Mouse (Mus musculus) midbrain, embryonic 16.5 days (tissue): ENCODE measurements at regions not wholly inside any gene's neighbourhood (a gene's known extent, or its start where the extent isn't known, plus 50 kb on each side); places are given as distances from the start of the nearest gene placed in this dataset.

Experiments used
- ATAC-seq: fragments of 200-750 bp; cut with Nextera tagmentation; 2 replicates; pipeline ENCODE4 v1.8.0; 2017; ENCODE audit warnings: moderate TSS enrichment
- H3K27ac ChIP-seq: fragments of 300-500 bp; sonication (generic); 2 replicates; pipeline ENCODE4 v1.5.1; 2014; ENCODE audit warnings: mild to moderate bottlenecking, low read length, mixed read lengths
- H3K27me3 ChIP-seq: fragments of 300-500 bp; sonication (generic); 2 replicates; pipeline ENCODE4 v1.6.1; 2014; ENCODE audit warnings: low read depth, low read length, mixed read lengths; ENCODE audit not compliant: control insufficient read depth, insufficient read depth
- H3K36me3 ChIP-seq: fragments of 300-500 bp; sonication (generic); 2 replicates; pipeline ENCODE4 v1.6.1; 2014; ENCODE audit warnings: mild to moderate bottlenecking, low read length, moderate library complexity, mixed read lengths; ENCODE audit not compliant: control insufficient read depth, insufficient read depth
- H3K4me1 ChIP-seq: fragments of 300-500 bp; sonication (generic); 2 replicates; pipeline ENCODE4 v1.6.1; 2014; ENCODE audit warnings: mild to moderate bottlenecking, low read length, mixed read lengths; ENCODE audit not compliant: control insufficient read depth, insufficient read depth
- H3K4me2 ChIP-seq: fragments of 300-500 bp; sonication (generic); 2 replicates; pipeline ENCODE4 v1.6.1; 2014; ENCODE audit warnings: mild to moderate bottlenecking, low read length, mixed read lengths
- H3K4me3 ChIP-seq: fragments of 300-500 bp; sonication (generic); 2 replicates; pipeline ENCODE4 v1.5.1; 2014; ENCODE audit warnings: low read depth, mild to moderate bottlenecking, low read length, moderate library complexity, mixed read lengths
- H3K9ac ChIP-seq: fragments of 300-500 bp; sonication (generic); 2 replicates; pipeline ENCODE4 v1.6.1; 2014; ENCODE audit warnings: low read depth, low read length, mixed read lengths
- H3K9me3 ChIP-seq: fragments of 300-500 bp; sonication (generic); replicated peaks from 2 replicates; pipeline ENCODE4 v1.6.1; 2014; ENCODE audit warnings: mild to moderate bottlenecking, low read length, mixed read lengths; ENCODE audit not compliant: control insufficient read depth, poor library complexity, severe bottlenecking
- WGBS: fragments of 180-500 bp; shearing (Covaris S2); extraction: QIAGEN DNeasy Blood & Tissue Kit; methylation state at CpG from one replicate; pipeline ENCODE4 v1.1.7; 2014; 5-methylcytosine and 5-hydroxymethylcytosine counted together

DNA sequence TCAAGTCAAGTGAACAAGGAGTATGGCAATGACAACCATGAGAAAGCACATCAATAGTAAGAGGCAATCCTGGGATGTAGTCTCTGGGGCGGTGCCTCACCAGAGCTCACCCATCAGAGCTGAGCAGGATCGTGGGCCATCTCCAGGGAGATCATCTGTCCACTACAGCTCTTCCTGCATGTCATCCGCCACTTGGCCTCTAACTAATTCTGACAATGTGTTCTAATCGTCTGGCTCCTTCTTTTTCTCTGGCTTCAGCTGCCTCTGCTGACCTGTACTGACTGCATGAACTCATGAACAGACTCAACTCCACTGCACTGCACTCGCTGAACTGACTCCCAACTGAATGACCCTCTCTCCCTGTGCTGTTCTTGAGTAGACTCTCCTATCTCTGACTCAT is 277.9 kb upstream of the Far2 start:
- Histone ChIP-seq H3K27me3 (no peaks in the 10 kb centered on the region), H3K4me1 (no peaks in the 10 kb centered on the region), H3K9me3 (no peaks in the 10 kb centered on the region), H3K9ac (no peak overlapping the region), H3K4me2 (no peak overlapping the region), H3K4me3 (no peak overlapping the region), H3K27ac (no peak overlapping the region), H3K36me3 (no peaks in the 10 kb centered on the region)
- no peak for ATAC-seq
- WGBS, result 76% methylated on average over 5 of the region's 5 CpGs

- Histone ChIP-seq H3K36me3 (no peaks in the 10 kb centered on the region), H3K27me3 (no peaks in the 10 kb centered on the region), H3K4me1 (no peaks in the 10 kb centered on the region), H3K4me2 (no peak overlapping the region), H3K4me3 (no peak overlapping the region), H3K9me3 (no peaks in the 10 kb centered on the region), H3K27ac (no peak overlapping the region), H3K9ac (no peak overlapping the region)
- no peak for ATAC-seq
Measured at GRCm38 (mm10) chr6:147770034-147770433, 277.0 kb upstream of the Far2 start.

DNA sequence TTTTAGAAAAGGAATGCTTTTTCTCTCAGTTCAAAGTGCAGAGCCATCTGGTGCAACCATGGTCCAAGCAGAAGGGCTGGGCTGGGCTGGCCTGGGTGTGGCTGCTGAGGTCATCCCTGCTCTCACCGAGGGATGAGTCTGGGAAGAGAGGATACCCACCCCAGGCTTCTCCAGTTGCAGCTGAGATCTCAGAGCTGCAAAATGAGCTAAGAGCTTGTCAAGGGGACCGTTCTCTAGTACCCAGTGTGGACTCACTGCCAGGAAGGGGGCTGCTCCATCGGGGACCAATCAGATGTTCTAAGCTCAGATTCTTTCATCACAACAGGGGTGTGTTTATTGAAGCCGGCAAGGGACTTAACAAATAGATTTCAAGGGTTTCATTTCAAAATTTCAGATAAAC is 275.6 kb upstream of the Far2 start:
- ATAC-seq, result no peak
- no peak overlapping the region for H3K4me3 ChIP-seq
- H3K4me1 ChIP-seq, result no peaks in the 10 kb centered on the region
- H3K9ac ChIP-seq, result no peak overlapping the region
- 35% methylated on average over 4 of the region's 4 CpGs for WGBS
- no peaks in the 10 kb centered on the region for H3K36me3 ChIP-seq
- H3K4me2 ChIP-seq, result no peak overlapping the region
- no peaks in the 10 kb centered on the region for H3K9me3 ChIP-seq
- H3K27me3 ChIP-seq, result no peaks in the 10 kb centered on the region
- H3K27ac ChIP-seq, result no peak overlapping the region

DNA sequence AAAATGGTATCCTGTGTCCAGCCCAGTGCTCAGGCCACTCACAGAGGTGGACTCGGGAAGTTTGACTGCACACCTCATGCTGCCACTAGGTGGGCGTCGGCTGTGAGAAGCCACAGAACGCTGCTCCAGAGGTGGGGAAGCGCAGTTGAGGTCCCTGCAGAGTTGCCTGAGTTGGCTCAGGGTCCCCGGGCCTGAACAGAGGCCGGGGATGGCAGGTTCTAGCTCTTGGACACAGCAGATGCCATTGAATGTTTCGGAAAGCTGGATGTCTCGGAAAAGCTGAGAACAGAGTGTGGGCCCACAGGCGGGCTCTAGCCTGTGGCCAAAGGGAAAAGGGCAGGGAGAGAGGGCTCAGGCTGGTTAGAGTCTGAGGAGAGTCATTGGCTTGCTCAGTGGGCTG is 273.2 kb upstream of the Far2 start:
- Histone ChIP-seq H3K9me3 (no peaks in the 10 kb centered on the region), H3K27me3 (no peaks in the 10 kb centered on the region), H3K4me3 (no peak overlapping the region), H3K27ac (no peak overlapping the region), H3K4me1 (no peaks in the 10 kb centered on the region), H3K36me3 (no peaks in the 10 kb centered on the region), H3K4me2 (no peak overlapping the region), H3K9ac (no peak overlapping the region)
- WGBS, result 83% methylated on average over 10 of the region's 10 CpGs
- ATAC-seq, result no peak

GRCm38 (mm10) chr6:147774626-147775025 is 272.4 kb upstream of the Far2 start:
- WGBS, result 77% methylated on average over 5 of the region's 6 CpGs
- H3K36me3 ChIP-seq, result no peaks in the 10 kb centered on the region
- H3K9me3 ChIP-seq, result no peaks in the 10 kb centered on the region
- H3K4me2 ChIP-seq, result no peak overlapping the region
- no peak overlapping the region for H3K4me3 ChIP-seq
- no peak overlapping the region for H3K9ac ChIP-seq
- no peak overlapping the region for H3K27ac ChIP-seq
- H3K4me1 ChIP-seq, result no peaks in the 10 kb centered on the region
- H3K27me3 ChIP-seq, result no peaks in the 10 kb centered on the region
- no peak for ATAC-seq

DNA sequence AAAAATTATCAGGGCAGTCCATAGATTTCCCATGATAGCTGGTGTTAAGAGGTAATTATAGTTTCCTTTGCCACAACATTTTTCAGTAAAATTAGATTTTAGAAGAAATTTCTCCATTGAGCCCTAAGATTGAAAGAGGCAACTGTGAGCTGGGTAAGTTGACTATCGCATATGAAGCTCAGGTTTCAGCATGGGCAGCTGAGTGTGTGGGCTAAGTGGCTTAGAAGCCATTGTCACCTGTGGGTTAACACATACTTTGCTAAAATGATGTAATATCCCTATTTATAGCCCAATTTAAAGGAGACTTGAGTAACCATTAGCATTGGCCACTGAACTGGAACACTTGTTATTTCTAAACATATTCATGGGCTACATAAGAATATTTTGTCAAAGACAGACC is 267.6 kb upstream of the Far2 start:
- ATAC-seq, result no peak
- Histone ChIP-seq H3K27ac (no peak overlapping the region), H3K4me3 (no peak overlapping the region), H3K4me1 (no peaks in the 10 kb centered on the region), H3K36me3 (no peaks in the 10 kb centered on the region), H3K27me3 (no peaks in the 10 kb centered on the region), H3K4me2 (no peak overlapping the region), H3K9ac (no peak overlapping the region), H3K9me3 (no peaks in the 10 kb centered on the region)
- 95% methylated on average over 1 of the region's 1 CpGs for WGBS

- H3K9ac ChIP-seq, result no peak overlapping the region
- no peaks in the 10 kb centered on the region for H3K9me3 ChIP-seq
- no peaks in the 10 kb centered on the region for H3K27me3 ChIP-seq
- no peak for ATAC-seq
- 94% methylated on average over 2 of the region's 2 CpGs for WGBS
- H3K27ac ChIP-seq, result no peak overlapping the region
- H3K4me1 ChIP-seq, result no peaks in the 10 kb centered on the region
- H3K4me2 ChIP-seq, result no peak overlapping the region
- H3K36me3 ChIP-seq, result no peaks in the 10 kb centered on the region
- H3K4me3 ChIP-seq, result no peak overlapping the region
Measured at GRCm38 (mm10) chr6:147784249-147784648, 262.8 kb upstream of the Far2 start.

- Histone ChIP-seq H3K9ac (no peak overlapping the region), H3K9me3 (no peaks in the 10 kb centered on the region), H3K36me3 (no peaks in the 10 kb centered on the region), H3K27me3 (no peaks in the 10 kb centered on the region), H3K27ac (no peak overlapping the region), H3K4me2 (no peak overlapping the region), H3K4me3 (no peak overlapping the region), H3K4me1 (no peaks in the 10 kb centered on the region)
- ATAC-seq, result no peak
- 92% methylated on average over 6 of the region's 6 CpGs for WGBS
Measured at GRCm38 (mm10) chr6:147784854-147785253, 262.2 kb upstream of the Far2 start.

DNA sequence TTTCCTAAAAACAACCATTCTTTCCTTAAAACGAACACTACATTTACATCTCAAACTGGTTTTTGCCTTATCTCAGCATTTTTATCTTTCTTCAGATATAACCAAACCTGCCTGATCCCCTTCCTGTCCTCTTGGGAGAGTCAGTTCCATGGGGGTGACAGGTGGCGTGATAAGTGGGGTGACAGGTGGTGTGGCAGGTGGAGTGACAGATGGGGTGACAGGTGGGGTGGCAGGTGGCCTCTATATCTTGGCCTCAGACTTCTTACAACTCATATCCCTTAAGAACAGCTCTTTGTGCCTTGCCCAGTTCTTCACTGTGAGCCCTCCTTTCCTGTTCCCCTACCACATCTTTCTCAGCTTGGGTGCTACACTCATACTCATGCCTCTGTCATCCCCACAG is 259.0 kb upstream of the Far2 start:
- Histone ChIP-seq H3K4me2 (no peak overlapping the region), H3K27ac (no peak overlapping the region), H3K36me3 (no peaks in the 10 kb centered on the region), H3K4me3 (no peak overlapping the region), H3K4me1 (no peaks in the 10 kb centered on the region), H3K9me3 (no peaks in the 10 kb centered on the region), H3K9ac (no peak overlapping the region), H3K27me3 (no peaks in the 10 kb centered on the region)
- WGBS, result 77% methylated on average over 2 of the region's 2 CpGs
- ATAC-seq, result no peak

GRCm38 (mm10) chr6:147789112-147789511 is 257.9 kb upstream of the Far2 start:
- Histone ChIP-seq H3K4me2 (no peak overlapping the region), H3K9me3 (no peaks in the 10 kb centered on the region), H3K4me1 (no peaks in the 10 kb centered on the region), H3K27me3 (no peaks in the 10 kb centered on the region), H3K9ac (no peak overlapping the region), H3K36me3 (no peaks in the 10 kb centered on the region), H3K4me3 (no peak overlapping the region), H3K27ac (no peak overlapping the region)
- ATAC-seq, result no peak
- WGBS, result 69% methylated on average over 6 of the region's 6 CpGs
